Mouse (Mus musculus) thymus, adult 2 months (tissue): ENCODE measurements around the gene Rfx4. TPM values are rescaled to one million over a fixed set of nuclear protein-coding genes. Genes with fewer than 3 reads are reported as not detected.

ENCODE experiments used
- DNase-seq: peaks from one replicate; pipeline ENCODE4 v3.0.0; 2021
- H3K27ac ChIP-seq: fragments of 200-500 bp; 2 replicates; pipeline ENCODE4 v1.5.1; 2012; ENCODE audit warnings: low read length, control low read depth; ENCODE audit not compliant: control insufficient read depth, insufficient read depth
- H3K27me3 ChIP-seq: fragments of 200-500 bp; 2 replicates; pipeline ENCODE4 v1.6.1; 2012; ENCODE audit warnings: mild to moderate bottlenecking, low read length, moderate library complexity, mixed read lengths; ENCODE audit not compliant: control insufficient read depth, insufficient read depth
- H3K36me3 ChIP-seq: fragments of 200-500 bp; 2 replicates; pipeline ENCODE4 v1.6.1; 2012; ENCODE audit warnings: mild to moderate bottlenecking, low read length, moderate library complexity; ENCODE audit not compliant: control insufficient read depth, insufficient read depth
- H3K4me1 ChIP-seq: fragments of 200-500 bp; replicated peaks from 2 replicates; pipeline ENCODE4 v1.6.1; 2012; ENCODE audit warnings: low read length; ENCODE audit not compliant: control insufficient read depth, insufficient read depth
- H3K4me3 ChIP-seq: fragments of 200-500 bp; 2 replicates; pipeline ENCODE4 v1.5.1; 2012; ENCODE audit warnings: mild to moderate bottlenecking, low read length, control low read depth, moderate library complexity; ENCODE audit not compliant: control insufficient read depth, insufficient read depth
- CTCF ChIP-seq: fragments of 200-500 bp; IDR thresholded peaks from 2 replicates; pipeline ENCODE4 v1.5.1; 2012; ENCODE audit warnings: mild to moderate bottlenecking, control low read depth, low read length, moderate library complexity, borderline replicate concordance; ENCODE audit not compliant: control insufficient read depth, poor library complexity, insufficient read depth; ENCODE audit errors: extremely low read depth
- POLR2A ChIP-seq: fragments of 200-500 bp; IDR thresholded peaks from 2 replicates; pipeline ENCODE4 v1.6.1; 2012; ENCODE audit warnings: mild to moderate bottlenecking, low read length, control low read depth, moderate library complexity; ENCODE audit not compliant: control insufficient read depth, poor library complexity, insufficient read depth; ENCODE audit errors: extremely low read depth
- WGBS: fragments of 180-500 bp; shearing (Covaris S2); methylation state at CpG from one replicate; pipeline ENCODE4 v1.1.7; 2018; 5-methylcytosine and 5-hydroxymethylcytosine counted together
- polyA plus RNA-seq: library from polyadenylated mRNA; depleted of rRNA; stranded (reverse); fragments of >200 nt; gene quantifications from 2 replicates; pipeline ENCODE4 v1.2.3, GENCODE M21; 2012

Gene Rfx4
- polyA plus RNA-seq, 1 experiment, result 0.12 TPM

DNA sequence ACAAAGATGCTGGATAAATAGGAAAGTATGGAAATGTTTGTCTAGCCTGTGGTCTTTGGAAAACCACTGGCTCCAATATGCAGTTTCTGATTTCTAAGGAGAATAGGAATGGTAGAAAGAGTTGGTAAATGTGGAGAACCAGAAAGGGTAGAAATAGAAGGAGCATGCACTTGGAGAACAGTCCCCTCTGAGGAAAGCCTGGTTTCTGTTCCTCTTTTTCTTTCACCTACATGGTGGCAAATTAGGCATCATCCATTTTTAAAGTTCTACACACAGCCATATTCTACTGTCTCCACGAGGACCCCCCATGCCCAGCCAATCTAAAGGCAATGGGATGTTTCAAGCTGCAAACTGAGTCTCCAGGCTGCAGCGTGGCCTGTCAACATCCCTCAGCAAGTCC lies 81.5 kb downstream of the Rfx4 start:
- DNase-seq, result no peak
- Histone ChIP-seq H3K4me1 (peaks cover 13% of the 10 kb centered on the region), H3K36me3 (no peaks in the 10 kb centered on the region), H3K4me3 (no peak overlapping the region), H3K27ac (no peak overlapping the region), H3K27me3 (no peaks in the 10 kb centered on the region)
- WGBS, result 56% methylated on average over 2 of the region's 2 CpGs
- TF ChIP-seq CTCF (no peak), POLR2A (no peak)

GRCm38 (mm10) chr10:84838850-84839473 lies 83.1 kb downstream of the Rfx4 start:
- TF ChIP-seq POLR2A, result no peak
- TF ChIP-seq CTCF, result no peak
- Histone ChIP-seq H3K36me3 (no peaks in the 10 kb centered on the region), H3K4me3 (no peak overlapping the region), H3K27ac (no peak overlapping the region), H3K4me1 (peaks cover 13% of the 10 kb centered on the region), H3K27me3 (no peaks in the 10 kb centered on the region)
- whole genome bisulfite sequencing, result 89% methylated on average over 7 of the region's 7 CpGs
- no peak for DNase-seq

DNA sequence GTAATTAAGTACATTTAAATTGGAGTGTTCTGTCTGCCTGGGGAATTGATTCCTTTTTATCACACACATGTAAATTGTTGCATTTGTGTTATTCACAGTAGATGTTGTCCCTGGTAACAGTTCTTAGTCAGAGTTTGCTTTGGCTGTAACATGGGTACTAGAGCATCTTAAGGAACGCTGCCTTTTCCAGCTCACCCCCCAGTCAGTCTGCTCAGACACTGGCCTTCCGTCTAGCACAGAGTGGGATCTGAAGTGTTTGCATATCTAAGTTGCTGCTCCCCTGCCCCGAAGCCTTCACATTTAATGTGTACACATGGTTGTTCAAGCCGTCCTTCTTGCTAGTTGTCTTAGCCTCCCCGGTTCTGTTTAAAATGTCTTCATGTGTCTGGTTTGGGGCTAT lies 90.8 kb downstream of the Rfx4 start:
- no peak for TF ChIP-seq POLR2A
- no peak for TF ChIP-seq CTCF
- WGBS, result 96% methylated on average over 5 of the region's 5 CpGs

GRCm38 (mm10) chr10:84851981-84852979 lies 96.4 kb downstream of the Rfx4 start:
- Histone ChIP-seq H3K4me1 (no peaks in the 10 kb centered on the region), H3K27ac (no peak overlapping the region), H3K36me3 (no peaks in the 10 kb centered on the region), H3K27me3 (no peaks in the 10 kb centered on the region), H3K4me3 (no peak overlapping the region)
- no peak for TF ChIP-seq CTCF
- no peak for TF ChIP-seq POLR2A
- 58% methylated on average over 12 of the region's 12 CpGs for WGBS
- DNase-seq, result no peak

More for the DNA sequence above, 90.8 kb downstream of the Rfx4 start:
- no peak overlapping the region for H3K4me3 ChIP-seq
- no peaks in the 10 kb centered on the region for H3K27me3 ChIP-seq
- H3K36me3 ChIP-seq, result no peaks in the 10 kb centered on the region
- H3K27ac ChIP-seq, result no peak overlapping the region
- DNase-seq, result no peak
- no peaks in the 10 kb centered on the region for H3K4me1 ChIP-seq

GRCm38 (mm10) chr10:84854059-84854458 lies 98.2 kb downstream of the Rfx4 start:
- Histone ChIP-seq H3K4me3 (no peak overlapping the region), H3K27ac (no peak overlapping the region), H3K36me3 (no peaks in the 10 kb centered on the region), H3K27me3 (no peaks in the 10 kb centered on the region), H3K4me1 (no peaks in the 10 kb centered on the region)
- 61% methylated on average over 8 of the region's 8 CpGs for WGBS
- no peak for DNase-seq
- TF ChIP-seq POLR2A (no peak), CTCF (no peak)

- no peak overlapping the region for H3K27ac ChIP-seq
- no peak overlapping the region for H3K4me3 ChIP-seq
- DNase-seq, result no peak
- no peak for TF ChIP-seq POLR2A
- TF ChIP-seq CTCF, result no peak
- H3K36me3 ChIP-seq, result no peaks in the 10 kb centered on the region
- no peaks in the 10 kb centered on the region for H3K4me1 ChIP-seq
- 91% methylated on average over 11 of the region's 11 CpGs for WGBS
- no peaks in the 10 kb centered on the region for H3K27me3 ChIP-seq
Measured at GRCm38 (mm10) chr10:84855466-84855865, 99.6 kb downstream of the Rfx4 start.

- H3K27ac ChIP-seq, result no peak overlapping the region
- TF ChIP-seq CTCF (no peak), POLR2A (no peak)
- 91% methylated on average over 8 of the region's 8 CpGs for WGBS
- no peak overlapping the region for H3K4me3 ChIP-seq
- no peak for DNase-seq
- no peaks in the 10 kb centered on the region for H3K27me3 ChIP-seq
- no peaks in the 10 kb centered on the region for H3K4me1 ChIP-seq
- no peaks in the 10 kb centered on the region for H3K36me3 ChIP-seq
Measured at GRCm38 (mm10) chr10:84858371-84858770, 102.5 kb downstream of the Rfx4 start.
